Comparison of ENCODE assay signal across 16 mouse cellular contexts in genomic region chr10:43393818-43394217, GRCm38 (mm10).
"Had no signal": no experiment of that assay in that cellular context is flagged by ENCODE, and none has a peak within 500 bp of the region (broad histone marks: within the 10 kb centered on the region; RNA-seq: fewer than 3 reads in every experiment).

No protein-coding gene starts in this region.

- ATAC-seq: lung, postnatal 0 days; midbrain, embryonic 13.5 days; midbrain, embryonic 15.5 days had no signal

- H3K36me3 ChIP-seq: lung, embryonic 15.5 days; midbrain, embryonic 15.5 days; stomach, embryonic 15.5 days had no signal

- DNase-seq: lung, adult 2 months; lung, postnatal 14 days; lung, postnatal 36 days; right cerebral cortex, postnatal 14 days; thymus, postnatal 14 days; thymus, postnatal 36 days had no signal

- H3K9ac ChIP-seq: lung, embryonic 15.5 days; midbrain, embryonic 13.5 days; midbrain, embryonic 15.5 days; neural tube, embryonic 12.5 days; stomach, embryonic 15.5 days had no signal

- H3K4me2 ChIP-seq: lung, embryonic 15.5 days; midbrain, embryonic 11.5 days; midbrain, embryonic 13.5 days; midbrain, embryonic 15.5 days; neural tube, embryonic 12.5 days; stomach, embryonic 15.5 days had no signal

- H3K4me1 ChIP-seq: lung, embryonic 15.5 days; megakaryocyte, embryonic 14.5 days; midbrain, embryonic 13.5 days; midbrain, embryonic 15.5 days; neural tube, embryonic 12.5 days; stomach, embryonic 15.5 days had no signal

- H3K27ac ChIP-seq: lung, embryonic 15.5 days; macrophage; midbrain, embryonic 13.5 days; midbrain, embryonic 15.5 days; neural tube, embryonic 12.5 days; stomach, embryonic 15.5 days; stomach, postnatal 0 days had no signal

- H3K27me3 ChIP-seq: lung, embryonic 15.5 days; megakaryocyte, embryonic 14.5 days; midbrain, embryonic 13.5 days; midbrain, embryonic 15.5 days; neural tube, embryonic 12.5 days; stomach, embryonic 15.5 days had no signal

- H3K9me3 ChIP-seq: lung, embryonic 15.5 days; midbrain, embryonic 13.5 days; midbrain, embryonic 15.5 days; neural tube, embryonic 12.5 days; stomach, embryonic 15.5 days had no signal

- H3K4me3 ChIP-seq: lung, embryonic 15.5 days; megakaryocyte, embryonic 14.5 days; midbrain, embryonic 13.5 days; midbrain, embryonic 15.5 days; neural tube, embryonic 12.5 days; stomach, embryonic 15.5 days had no signal
